9 mouse cellular contexts compared by ENCODE assay signal in the genomic region with DNA sequence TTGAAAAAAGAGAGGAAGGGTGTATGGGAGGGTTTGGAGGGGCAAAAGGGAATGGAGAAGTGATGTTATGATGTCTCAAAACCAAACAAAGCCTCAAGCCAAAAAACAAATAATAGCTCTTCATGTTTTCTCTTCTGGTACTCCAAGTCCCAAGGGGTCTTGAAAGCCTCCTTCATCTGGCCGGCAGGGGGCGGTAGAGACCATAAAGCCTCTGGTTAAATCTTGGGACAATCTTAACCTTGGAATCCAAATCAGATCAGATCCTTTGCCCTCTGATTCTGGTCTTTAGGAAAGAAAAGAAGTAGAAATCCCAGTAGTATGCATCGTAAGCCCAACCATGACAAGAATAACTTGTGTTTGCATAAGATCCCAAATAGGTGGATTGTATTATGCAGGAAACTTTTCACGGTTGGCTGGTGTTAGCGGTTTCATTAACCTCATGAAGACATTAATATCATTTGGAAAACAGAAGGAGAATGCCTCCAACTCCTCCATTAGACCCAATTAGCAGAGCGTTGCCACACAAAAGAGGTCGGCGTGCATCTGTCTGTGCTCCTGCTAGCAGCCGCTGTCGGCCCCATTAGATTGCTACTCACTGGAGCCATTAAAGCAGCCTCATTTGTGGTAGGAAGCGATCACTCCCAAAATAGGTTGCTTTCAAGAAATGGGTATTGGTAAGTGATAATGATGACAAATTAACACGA.
DNase-seq lines count a peak whose midpoint lies in the region; ATAC-seq lines count a peak whose summit lies in the region.
"Had no signal": no experiment of that assay in that cellular context is flagged by ENCODE, and none has a peak within 500 bp of the region (broad histone marks: within the 10 kb centered on the region; RNA-seq: fewer than 3 reads in every experiment).

No protein-coding gene starts in this region.

- no peaks in the 10 kb centered on the region for H3K4me1 ChIP-seq in midbrain, embryonic 11.5 days (ENCODE audit: control insufficient read depth, insufficient read depth, low read length)
- no peaks in the 10 kb centered on the region for H3K4me1 ChIP-seq in midbrain, embryonic 15.5 days
- H3K4me1 ChIP-seq in forebrain, embryonic 13.5 days, result peaks cover 26% of the 10 kb centered on the region
- H3K4me1 ChIP-seq in limb, embryonic 11.5 days (ENCODE audit: control insufficient read depth, insufficient read depth, low read length), result peaks cover 3% of the 10 kb centered on the region; the same call in 1 of the 2 replicates
- H3K4me1 ChIP-seq: embryonic facial prominence, embryonic 13.5 days had no signal

- H3K4me2 ChIP-seq in midbrain, embryonic 11.5 days, result no peak overlapping the region
- H3K4me2 ChIP-seq in midbrain, embryonic 15.5 days, result no peak overlapping the region
- H3K4me2 ChIP-seq in forebrain, embryonic 13.5 days, result peak overlapping the region; percentile 33; the same call in 1 of the 2 replicates
- no peak overlapping the region for H3K4me2 ChIP-seq in limb, embryonic 11.5 days (ENCODE audit: low read depth, severe bottlenecking)
- H3K4me2 ChIP-seq: embryonic facial prominence, embryonic 13.5 days had no signal

- WGBS in midbrain, embryonic 11.5 days, result 65% methylated on average over 12 of the region's 12 CpGs
- 51% methylated on average over 12 of the region's 12 CpGs for WGBS in midbrain, embryonic 15.5 days
- WGBS in forebrain, embryonic 13.5 days, result 14% methylated on average over 12 of the region's 12 CpGs
- WGBS in limb, embryonic 11.5 days, result 62% methylated on average over 12 of the region's 12 CpGs

- H3K27ac ChIP-seq in midbrain, embryonic 11.5 days (ENCODE audit: low read depth, low read length), result no peak overlapping the region
- H3K27ac ChIP-seq in midbrain, embryonic 15.5 days, result no peak overlapping the region
- H3K27ac ChIP-seq in forebrain, embryonic 13.5 days, result peak overlapping the region; percentile 55
- H3K27ac ChIP-seq in limb, embryonic 11.5 days (replicated peaks; ENCODE audit: low read depth, low read length), result no peak overlapping the region
- H3K27ac ChIP-seq: embryonic facial prominence, embryonic 13.5 days had no signal

- peak; percentile 62 for ATAC-seq in midbrain, embryonic 11.5 days (ENCODE audit: low FRiP score)
- no peak for ATAC-seq in midbrain, embryonic 15.5 days (replicated peaks)
- peak; percentile 92 for ATAC-seq in forebrain, embryonic 13.5 days
- ATAC-seq in limb, embryonic 11.5 days (ENCODE audit: insufficient number of reproducible peaks, low FRiP score, low TSS enrichment, low read depth), result no peak

- H3K9ac ChIP-seq in midbrain, embryonic 11.5 days (ENCODE audit: low read length), result no peak overlapping the region
- H3K9ac ChIP-seq in midbrain, embryonic 15.5 days, result no peak overlapping the region
- no peak overlapping the region for H3K9ac ChIP-seq in forebrain, embryonic 13.5 days
- no peak overlapping the region for H3K9ac ChIP-seq in limb, embryonic 11.5 days (ENCODE audit: low read length)
- H3K9ac ChIP-seq: embryonic facial prominence, embryonic 13.5 days had no signal

- no peaks in the 10 kb centered on the region for H3K9me3 ChIP-seq in midbrain, embryonic 11.5 days (ENCODE audit: control insufficient read depth, low read length)
- no peaks in the 10 kb centered on the region for H3K9me3 ChIP-seq in midbrain, embryonic 15.5 days
- H3K9me3 ChIP-seq in forebrain, embryonic 13.5 days (replicated peaks), result no peaks in the 10 kb centered on the region
- no peaks in the 10 kb centered on the region for H3K9me3 ChIP-seq in limb, embryonic 11.5 days (ENCODE audit: control insufficient read depth, low read length)
- H3K9me3 ChIP-seq: embryonic facial prominence, embryonic 13.5 days had no signal

- no peaks in the 10 kb centered on the region for H3K36me3 ChIP-seq in midbrain, embryonic 11.5 days (ENCODE audit: control insufficient read depth, insufficient read depth, low read length)
- no peaks in the 10 kb centered on the region for H3K36me3 ChIP-seq in midbrain, embryonic 15.5 days (replicated peaks)
- no peaks in the 10 kb centered on the region for H3K36me3 ChIP-seq in forebrain, embryonic 13.5 days (ENCODE audit: poor library complexity, severe bottlenecking)
- H3K36me3 ChIP-seq in limb, embryonic 11.5 days (ENCODE audit: control insufficient read depth, insufficient read depth, low read length), result no peaks in the 10 kb centered on the region
- H3K36me3 ChIP-seq: embryonic facial prominence, embryonic 13.5 days had no signal

- peak; percentile 95 for DNase-seq in midbrain, embryonic 11.5 days (ENCODE audit: low spot score, missing footprints)
- peak; percentile 13 for DNase-seq in c-Kit-positive CD71-positive TER-119-negative erythroid progenitor cells, embryonic 14.5 days (ENCODE audit: low read depth)
- peak; percentile 41 for DNase-seq in hindlimb bud, embryonic 11.5 days (ENCODE audit: extremely low spot score, low read depth, low spot score)
- peak; percentile 89 for DNase-seq in limb, embryonic 11.5 days (ENCODE audit: low spot score)
- DNase-seq in retina, adult 2 months (ENCODE audit: low read depth, low spot score), result peak; percentile 30
- DNase-seq in yolk sac, embryonic 10.5 days (ENCODE audit: low spot score), result peak; percentile 14

- no peaks in the 10 kb centered on the region for H3K27me3 ChIP-seq in midbrain, embryonic 11.5 days (ENCODE audit: control insufficient read depth, insufficient read depth, low read length)
- no peaks in the 10 kb centered on the region for H3K27me3 ChIP-seq in midbrain, embryonic 15.5 days (replicated peaks)
- no peaks in the 10 kb centered on the region for H3K27me3 ChIP-seq in forebrain, embryonic 13.5 days
- no peaks in the 10 kb centered on the region for H3K27me3 ChIP-seq in limb, embryonic 11.5 days (ENCODE audit: control insufficient read depth, insufficient read depth, low read length)
- H3K27me3 ChIP-seq: embryonic facial prominence, embryonic 13.5 days had no signal

- no peak overlapping the region for H3K4me3 ChIP-seq in midbrain, embryonic 11.5 days (ENCODE audit: low read depth, low read length)
- no peak overlapping the region for H3K4me3 ChIP-seq in midbrain, embryonic 15.5 days
- H3K4me3 ChIP-seq in forebrain, embryonic 13.5 days, result no peak overlapping the region
- no peak overlapping the region for H3K4me3 ChIP-seq in limb, embryonic 11.5 days (ENCODE audit: low read depth, low read length)
- H3K4me3 ChIP-seq: embryonic facial prominence, embryonic 13.5 days had no signal

Comparison
In these comparisons a context has a peak if more than half of its experiments do, and no peak if none do; other contexts are left out.
1. ATAC-seq: peak in midbrain, embryonic 11.5 days (single experiment) and forebrain, embryonic 13.5 days (single experiment); none in midbrain, embryonic 15.5 days (single experiment) and limb, embryonic 11.5 days (single experiment).
2. DNase-seq: peak in every context shown above with its lines; median percentile 95 in midbrain, embryonic 11.5 days; 89 in limb, embryonic 11.5 days; 41 in hindlimb bud, embryonic 11.5 days; 30 in retina, adult 2 months; 14 in yolk sac, embryonic 10.5 days; 13 in c-Kit-positive CD71-positive TER-119-negative erythroid progenitor cells, embryonic 14.5 days.